Mouse (Mus musculus): ENCODE measurements at regions not wholly inside any gene's neighbourhood (a gene's known extent, or its start where the extent isn't known, plus 50 kb on each side); places are given as distances from the start of the nearest gene placed in this dataset.

GRCm38 (mm10) chr12:90946528-90946918, 208.3 kb upstream of the Dio2 start:
- Histone ChIP-seq H3K27me3 (ENCODE audit: insufficient read depth, poor library complexity, severe bottlenecking) (no peaks in the 10 kb centered on the region), H3K27ac (no peak overlapping the region), H3K9me3 (no peaks in the 10 kb centered on the region), H3K36me3 (no peaks in the 10 kb centered on the region), H3K4me3 (no peak overlapping the region), H3K4me1 (replicated peaks) (no peaks in the 10 kb centered on the region)
- 90% methylated on average over 4 of the region's 4 CpGs for WGBS
- DNase-seq (ENCODE audit: low spot score): no peak

- Histone ChIP-seq H3K9me3 (no peaks in the 10 kb centered on the region), H3K4me3 (no peak overlapping the region), H3K27ac (no peak overlapping the region), H3K36me3 (no peaks in the 10 kb centered on the region), H3K4me1 (replicated peaks) (no peaks in the 10 kb centered on the region), H3K27me3 (ENCODE audit: insufficient read depth, poor library complexity, severe bottlenecking) (no peaks in the 10 kb centered on the region)
- no peak for DNase-seq (ENCODE audit: low spot score)
- WGBS: 70% methylated on average over 6 of the region's 6 CpGs
Measured at GRCm38 (mm10) chr12:90945743-90946527, 207.7 kb upstream of the Dio2 start.

GRCm38 (mm10) chr12:90932684-90933083, 194.4 kb upstream of the Dio2 start:
- Histone ChIP-seq H3K27me3 (ENCODE audit: insufficient read depth, poor library complexity, severe bottlenecking) (no peaks in the 10 kb centered on the region), H3K36me3 (no peaks in the 10 kb centered on the region), H3K4me1 (replicated peaks) (no peaks in the 10 kb centered on the region), H3K9me3 (no peaks in the 10 kb centered on the region), H3K27ac (no peak overlapping the region), H3K4me3 (no peak overlapping the region)
- WGBS: 94% methylated on average over 8 of the region's 8 CpGs
- no peak for DNase-seq (ENCODE audit: low spot score)

- no peaks in the 10 kb centered on the region for H3K4me1 ChIP-seq (replicated peaks)
- 93% methylated on average over 5 of the region's 5 CpGs for WGBS
- H3K27me3 ChIP-seq (ENCODE audit: insufficient read depth, poor library complexity, severe bottlenecking): no peaks in the 10 kb centered on the region
- H3K27ac ChIP-seq: no peak overlapping the region
- no peak for DNase-seq (ENCODE audit: low spot score)
- H3K4me3 ChIP-seq: no peak overlapping the region
- H3K9me3 ChIP-seq: no peaks in the 10 kb centered on the region
- no peaks in the 10 kb centered on the region for H3K36me3 ChIP-seq
Measured at GRCm38 (mm10) chr12:90932201-90932600, 194.0 kb upstream of the Dio2 start.

- Histone ChIP-seq H3K27ac (no peak overlapping the region), H3K4me1 (replicated peaks) (no peaks in the 10 kb centered on the region), H3K9me3 (no peaks in the 10 kb centered on the region), H3K27me3 (ENCODE audit: insufficient read depth, poor library complexity, severe bottlenecking) (no peaks in the 10 kb centered on the region), H3K4me3 (no peak overlapping the region), H3K36me3 (no peaks in the 10 kb centered on the region)
- WGBS: 77% methylated on average over 6 of the region's 6 CpGs
- DNase-seq (ENCODE audit: low spot score): no peak
Measured at GRCm38 (mm10) chr12:90930091-90930715, 192.0 kb upstream of the Dio2 start.

- DNase-seq (ENCODE audit: low spot score): no peak
- Histone ChIP-seq H3K27ac (no peak overlapping the region), H3K27me3 (ENCODE audit: insufficient read depth, poor library complexity, severe bottlenecking) (no peaks in the 10 kb centered on the region), H3K36me3 (no peaks in the 10 kb centered on the region), H3K4me1 (replicated peaks) (no peaks in the 10 kb centered on the region), H3K9me3 (no peaks in the 10 kb centered on the region), H3K4me3 (no peak overlapping the region)
- WGBS: 82% methylated on average over 2 of the region's 2 CpGs
Measured at GRCm38 (mm10) chr12:90923603-90924002, 185.4 kb upstream of the Dio2 start.

GRCm38 (mm10) chr12:90923148-90923547, 184.9 kb upstream of the Dio2 start:
- no peaks in the 10 kb centered on the region for H3K27me3 ChIP-seq (ENCODE audit: insufficient read depth, poor library complexity, severe bottlenecking)
- H3K9me3 ChIP-seq: no peaks in the 10 kb centered on the region
- DNase-seq (ENCODE audit: low spot score): no peak
- H3K27ac ChIP-seq: no peak overlapping the region
- H3K4me3 ChIP-seq: no peak overlapping the region
- 84% methylated on average over 3 of the region's 3 CpGs for WGBS
- H3K36me3 ChIP-seq: no peaks in the 10 kb centered on the region
- H3K4me1 ChIP-seq (replicated peaks): no peaks in the 10 kb centered on the region

GRCm38 (mm10) chr12:90921227-90921626, 183.0 kb upstream of the Dio2 start:
- H3K4me1 ChIP-seq (replicated peaks): no peaks in the 10 kb centered on the region
- no peak for DNase-seq (ENCODE audit: low spot score)
- H3K27ac ChIP-seq: no peak overlapping the region
- H3K4me3 ChIP-seq: no peak overlapping the region
- H3K27me3 ChIP-seq (ENCODE audit: insufficient read depth, poor library complexity, severe bottlenecking): no peaks in the 10 kb centered on the region
- H3K9me3 ChIP-seq: no peaks in the 10 kb centered on the region
- 84% methylated on average over 4 of the region's 4 CpGs for WGBS
- no peaks in the 10 kb centered on the region for H3K36me3 ChIP-seq

GRCm38 (mm10) chr12:90915929-90916713, 177.9 kb upstream of the Dio2 start:
- H3K27me3 ChIP-seq (ENCODE audit: insufficient read depth, poor library complexity, severe bottlenecking): no peaks in the 10 kb centered on the region
- no peak overlapping the region for H3K4me3 ChIP-seq
- H3K27ac ChIP-seq: no peak overlapping the region
- no peaks in the 10 kb centered on the region for H3K36me3 ChIP-seq
- DNase-seq (ENCODE audit: low spot score): no peak
- no peaks in the 10 kb centered on the region for H3K9me3 ChIP-seq
- WGBS: 85% methylated on average over 11 of the region's 11 CpGs
- no peaks in the 10 kb centered on the region for H3K4me1 ChIP-seq (replicated peaks)

- H3K27me3 ChIP-seq (ENCODE audit: insufficient read depth, poor library complexity, severe bottlenecking): no peaks in the 10 kb centered on the region
- DNase-seq (ENCODE audit: low spot score): no peak
- H3K27ac ChIP-seq: no peak overlapping the region
- no peaks in the 10 kb centered on the region for H3K9me3 ChIP-seq
- H3K36me3 ChIP-seq: no peaks in the 10 kb centered on the region
- 82% methylated on average over 6 of the region's 6 CpGs for WGBS
- H3K4me1 ChIP-seq (replicated peaks): no peaks in the 10 kb centered on the region
- H3K4me3 ChIP-seq: no peak overlapping the region
Measured at GRCm38 (mm10) chr12:90903991-90904390, 165.8 kb upstream of the Dio2 start.

- 92% methylated on average over 9 of the region's 9 CpGs for WGBS
- Histone ChIP-seq H3K4me3 (no peak overlapping the region), H3K4me1 (replicated peaks) (no peaks in the 10 kb centered on the region), H3K27ac (no peak overlapping the region), H3K9me3 (no peaks in the 10 kb centered on the region), H3K27me3 (ENCODE audit: insufficient read depth, poor library complexity, severe bottlenecking) (no peaks in the 10 kb centered on the region), H3K36me3 (no peaks in the 10 kb centered on the region)
- no peak for DNase-seq (ENCODE audit: low spot score)
Measured at GRCm38 (mm10) chr12:90893655-90894370, 155.6 kb upstream of the Dio2 start.

- 86% methylated on average over 5 of the region's 5 CpGs for WGBS
- Histone ChIP-seq H3K4me3 (no peak overlapping the region), H3K27me3 (ENCODE audit: insufficient read depth, poor library complexity, severe bottlenecking) (no peaks in the 10 kb centered on the region), H3K36me3 (no peaks in the 10 kb centered on the region), H3K9me3 (no peaks in the 10 kb centered on the region), H3K4me1 (replicated peaks) (no peaks in the 10 kb centered on the region), H3K27ac (no peak overlapping the region)
- DNase-seq (ENCODE audit: low spot score): no peak
Measured at GRCm38 (mm10) chr12:90876230-90877005, 138.2 kb upstream of the Dio2 start.

All from hindbrain, embryonic 10.5 days (tissue).